Mouse (Mus musculus): ENCODE measurements around the gene Foxj3.

- TF ChIP-seq CTCF (IDR thresholded peaks at IDR 0.05; ENCODE audit: low read depth, low read length), result no peak
- TF ChIP-seq POLR2AphosphoS5 (IDR thresholded peaks at IDR 0.05; ENCODE audit: insufficient replicate concordance, low read depth, low read length), result no peak
- no peak for TF ChIP-seq GATA2 (IDR thresholded peaks at IDR 0.05; ENCODE audit: borderline replicate concordance, low read depth, low read length)
- TF ChIP-seq TAL1 (conservative IDR thresholded peaks at IDR 0.05; ENCODE audit: low read depth, low read length), result no peak
- TF ChIP-seq GATA1 (IDR thresholded peaks at IDR 0.05; ENCODE audit: borderline replicate concordance, low read length), result no peak
These were observed 3.2 kb downstream of the Foxj3 start for GRCm38 (mm10) chr4:119539836-119540532.

Measured in G1E (cell line).